Mouse (Mus musculus) cortical plate, adult 2 months (tissue): Measurements from ENCODE around the gene Cyba. TPM values are rescaled to one million over a fixed set of nuclear protein-coding genes. Genes with fewer than 3 reads are reported as not detected.

Experiments used
- H3K27ac ChIP-seq: fragments of 200-500 bp; 2 replicates; pipeline ENCODE4 v1.5.1; 2012; ENCODE audit warnings: low read length, control low read depth, inconsistent platforms; ENCODE audit not compliant: insufficient read depth
- H3K4me1 ChIP-seq: fragments of 200-500 bp; 2 replicates; pipeline ENCODE4 v1.6.1; 2011; ENCODE audit warnings: low read length; ENCODE audit not compliant: control insufficient read depth, insufficient read depth
- H3K4me3 ChIP-seq: fragments of 200-500 bp; 2 replicates; pipeline ENCODE4 v1.5.1; 2011; ENCODE audit warnings: mild to moderate bottlenecking, low read length, control low read depth; ENCODE audit not compliant: insufficient read depth
- CTCF ChIP-seq: fragments of 200-500 bp; IDR thresholded peaks from 2 replicates; pipeline ENCODE4 v1.5.1; 2011; ENCODE audit warnings: mild to moderate bottlenecking, control low read depth, low read length; ENCODE audit not compliant: insufficient read depth; ENCODE audit errors: extremely low read depth
- POLR2A ChIP-seq: fragments of 200-500 bp; IDR thresholded peaks from 2 replicates; pipeline ENCODE4 v1.6.1; 2011; ENCODE audit warnings: mild to moderate bottlenecking, low read length, control low read depth; ENCODE audit not compliant: insufficient read depth; ENCODE audit errors: extremely low read depth
- polyA plus RNA-seq: library from polyadenylated mRNA; depleted of rRNA; stranded (reverse); fragments of >200 nt; gene quantifications from 2 replicates; pipeline ENCODE4 v1.2.3, GENCODE M21; 2012

Gene Cyba
- polyA plus RNA-seq, 1 experiment = 19.8 TPM

DNA sequence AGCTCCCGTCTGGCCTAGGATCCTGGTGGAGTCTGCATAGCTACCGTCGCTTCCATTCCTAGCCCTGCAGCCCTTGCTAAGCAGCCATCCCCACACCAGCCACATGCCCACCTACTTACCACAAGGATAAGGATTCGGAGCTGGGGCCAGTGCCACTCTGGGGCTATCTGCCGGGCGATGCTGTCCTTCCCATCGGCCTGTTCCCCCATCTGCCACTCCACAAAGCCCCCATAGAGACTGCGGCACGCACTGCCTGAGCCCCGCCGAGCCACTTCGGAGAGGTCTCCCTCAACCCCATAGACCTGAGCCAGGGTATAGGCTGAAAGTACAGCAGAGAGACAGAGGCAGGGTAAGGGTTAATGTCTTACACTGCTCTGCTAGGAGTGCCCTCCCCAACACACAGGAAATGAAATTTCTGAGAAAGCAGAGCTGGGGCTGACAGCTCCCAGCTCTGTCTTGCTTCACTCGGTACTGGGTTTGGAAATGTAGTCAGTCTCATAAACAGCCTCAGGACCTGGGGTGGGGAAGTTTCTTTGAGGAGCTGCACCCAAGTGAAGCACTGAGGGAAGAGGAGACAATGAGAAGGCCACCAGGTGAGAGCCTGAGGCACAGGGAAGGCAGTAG, 5.1 kb upstream of the Cyba start:
- H3K27ac ChIP-seq = no peak overlapping the region
- no peaks in the 10 kb centered on the region for H3K4me1 ChIP-seq
- TF ChIP-seq CTCF = no peak
- no peak for TF ChIP-seq POLR2A
- H3K4me3 ChIP-seq = no peak overlapping the region

DNA sequence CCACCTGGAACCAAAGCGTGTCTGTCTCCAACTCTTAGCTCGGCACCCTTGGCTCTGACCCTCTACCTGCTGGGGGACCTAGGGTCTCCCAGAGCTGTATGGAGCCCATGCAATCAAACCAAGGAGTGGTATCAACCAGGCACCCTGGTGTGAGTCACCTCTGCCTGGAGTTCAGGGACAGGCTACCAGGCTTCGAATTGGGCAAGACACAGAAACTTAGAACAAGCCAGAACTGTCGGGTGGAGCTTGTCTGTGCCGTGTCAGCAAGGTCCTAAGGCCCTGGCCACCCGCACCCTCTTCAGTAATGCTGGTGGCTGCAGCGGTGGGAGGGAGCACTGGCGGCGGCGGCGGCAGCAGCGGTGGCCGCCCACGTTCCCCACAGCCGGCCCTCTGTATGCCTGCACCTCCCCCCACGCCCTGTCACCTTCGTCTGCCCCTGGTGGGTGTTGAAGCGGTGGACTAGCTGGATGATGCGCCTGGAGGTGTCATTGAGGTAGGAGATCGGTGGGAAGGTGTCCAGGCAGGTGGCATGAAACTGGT, 3.9 kb upstream of the Cyba start:
- no peak overlapping the region for H3K4me3 ChIP-seq
- H3K27ac ChIP-seq = no peak overlapping the region
- TF ChIP-seq CTCF (no peak), POLR2A (no peak)
- H3K4me1 ChIP-seq = no peaks in the 10 kb centered on the region

DNA sequence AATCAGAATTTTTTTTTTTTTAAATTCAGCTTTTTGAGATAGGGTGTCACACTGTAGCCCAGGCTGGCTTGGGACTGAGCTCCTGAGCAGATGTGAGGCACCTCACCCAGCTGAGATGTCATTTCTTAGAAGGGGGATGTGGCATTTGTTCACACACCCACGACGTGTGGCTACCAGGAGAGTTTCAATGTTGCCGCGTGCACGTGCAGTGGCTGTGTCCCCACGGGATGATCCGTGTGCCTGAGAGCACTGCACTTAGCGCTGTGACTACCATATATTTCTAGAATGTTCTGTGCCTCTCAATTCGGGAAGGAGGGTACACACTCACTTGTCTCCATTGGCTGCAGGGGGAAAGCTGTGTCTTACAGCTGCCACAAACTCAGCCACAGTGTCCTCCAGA, 3.4 kb upstream of the Cyba start:
- TF ChIP-seq CTCF (no peak), POLR2A (no peak)
- Histone ChIP-seq H3K4me3 (no peak overlapping the region), H3K4me1 (no peaks in the 10 kb centered on the region), H3K27ac (no peak overlapping the region)

DNA sequence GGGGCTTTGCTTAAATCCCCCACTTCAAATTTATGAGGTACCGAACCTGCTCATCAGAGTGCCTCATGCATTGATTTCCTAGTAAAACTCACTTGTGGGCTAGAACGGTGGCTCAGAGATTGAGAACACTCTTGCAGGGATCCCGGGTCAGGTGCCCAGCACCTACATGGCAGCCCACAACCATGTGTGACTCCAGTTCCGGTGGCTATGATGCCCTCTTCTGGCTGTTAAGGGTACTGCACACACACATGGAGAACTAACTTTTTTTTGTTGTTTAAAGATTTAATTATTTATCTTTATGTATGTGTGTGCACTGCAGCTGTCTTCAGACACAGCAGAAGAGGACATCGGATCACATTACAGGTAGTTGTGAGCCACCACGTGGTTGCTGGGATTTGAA, 2.6 kb upstream of the Cyba start:
- H3K4me3 ChIP-seq = no peak overlapping the region
- no peaks in the 10 kb centered on the region for H3K4me1 ChIP-seq
- no peak for TF ChIP-seq POLR2A
- TF ChIP-seq CTCF = peak; percentile 24; the same call in 1 of the 2 replicates
- no peak overlapping the region for H3K27ac ChIP-seq

DNA sequence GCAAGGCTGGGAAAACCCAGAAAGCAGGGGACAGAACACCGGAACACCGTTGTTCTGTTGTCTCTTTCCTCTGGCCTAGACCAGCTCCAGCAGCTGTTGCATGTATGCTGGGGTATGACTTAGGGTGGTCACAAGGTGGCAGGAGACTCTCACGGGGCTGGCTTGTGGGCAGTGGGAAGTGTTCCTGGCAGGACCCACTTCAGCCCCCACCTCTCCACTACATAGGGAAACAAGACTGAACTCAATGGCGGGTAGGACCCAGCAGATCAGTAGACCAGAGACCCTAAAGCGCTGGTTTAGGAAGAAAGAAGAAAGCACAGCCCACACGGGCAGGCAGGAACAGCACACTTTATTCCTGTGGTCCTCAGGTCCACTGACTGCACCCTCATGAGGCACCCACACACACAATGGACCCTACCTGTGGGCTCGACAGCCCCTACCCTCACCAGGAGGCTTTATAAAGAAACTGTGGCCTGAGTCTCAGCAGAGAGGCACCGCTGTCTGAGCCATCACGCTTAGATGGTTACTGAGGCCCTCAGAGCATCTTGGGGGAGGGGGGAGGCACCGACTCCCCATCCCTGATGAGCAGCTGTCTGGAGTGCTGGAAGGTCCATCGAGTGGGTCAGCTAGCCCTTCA, 657 bp upstream of the Cyba start:
- Histone ChIP-seq H3K4me1 (no peaks in the 10 kb centered on the region), H3K4me3 (no peak overlapping the region), H3K27ac (no peak overlapping the region)
- no peak for TF ChIP-seq CTCF
- no peak for TF ChIP-seq POLR2A

DNA sequence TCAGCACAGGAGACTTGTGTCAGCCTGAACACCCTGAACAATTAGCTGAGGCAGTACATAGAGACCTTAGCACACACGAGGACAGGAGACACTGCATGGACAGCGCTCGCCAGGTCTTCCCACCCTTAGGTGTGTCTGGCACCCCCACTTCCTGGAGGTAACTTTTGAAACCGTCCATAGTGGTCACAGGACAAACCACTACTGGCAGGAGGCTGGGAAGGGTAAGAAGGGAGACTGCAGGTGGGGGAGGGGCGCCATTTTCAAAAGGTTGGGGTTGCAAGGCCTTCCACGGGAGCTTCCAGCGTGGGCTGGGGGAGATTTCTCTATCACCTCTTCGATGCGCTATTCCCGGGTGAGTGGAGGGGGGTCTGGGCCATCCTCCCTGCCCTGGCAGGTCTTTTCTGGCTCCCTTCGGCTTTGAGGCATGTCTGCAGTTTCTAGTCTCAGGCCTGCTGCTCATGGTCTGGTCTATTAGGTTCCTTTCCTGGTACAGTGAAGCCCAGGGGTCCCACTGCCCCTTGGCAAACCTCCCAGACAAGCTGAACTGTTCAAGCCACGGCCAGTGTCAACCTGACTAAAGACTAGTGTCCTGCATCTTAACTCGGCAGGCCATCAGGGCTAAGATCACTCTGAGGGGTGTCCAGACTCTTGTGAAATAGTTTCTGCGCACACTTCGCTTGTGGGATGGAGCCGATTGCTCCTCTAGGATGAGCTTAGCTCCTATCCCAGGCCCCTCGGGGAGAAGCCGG, 862 bp downstream of the Cyba start:
- TF ChIP-seq POLR2A = no peak
- no peak overlapping the region for H3K27ac ChIP-seq
- H3K4me3 ChIP-seq = peak overlapping the region; percentile 24; the same call in 1 of the 2 replicates

GRCm38 (mm10) chr8:122430646-122431045, 2.1 kb downstream of the Cyba start:
- Histone ChIP-seq H3K4me3 (no peak overlapping the region), H3K27ac (no peak overlapping the region), H3K4me1 (no peaks in the 10 kb centered on the region)
- TF ChIP-seq POLR2A (no peak), CTCF (no peak)

More for the DNA sequence above, 862 bp downstream of the Cyba start:
- H3K4me1 ChIP-seq = no peaks in the 10 kb centered on the region

DNA sequence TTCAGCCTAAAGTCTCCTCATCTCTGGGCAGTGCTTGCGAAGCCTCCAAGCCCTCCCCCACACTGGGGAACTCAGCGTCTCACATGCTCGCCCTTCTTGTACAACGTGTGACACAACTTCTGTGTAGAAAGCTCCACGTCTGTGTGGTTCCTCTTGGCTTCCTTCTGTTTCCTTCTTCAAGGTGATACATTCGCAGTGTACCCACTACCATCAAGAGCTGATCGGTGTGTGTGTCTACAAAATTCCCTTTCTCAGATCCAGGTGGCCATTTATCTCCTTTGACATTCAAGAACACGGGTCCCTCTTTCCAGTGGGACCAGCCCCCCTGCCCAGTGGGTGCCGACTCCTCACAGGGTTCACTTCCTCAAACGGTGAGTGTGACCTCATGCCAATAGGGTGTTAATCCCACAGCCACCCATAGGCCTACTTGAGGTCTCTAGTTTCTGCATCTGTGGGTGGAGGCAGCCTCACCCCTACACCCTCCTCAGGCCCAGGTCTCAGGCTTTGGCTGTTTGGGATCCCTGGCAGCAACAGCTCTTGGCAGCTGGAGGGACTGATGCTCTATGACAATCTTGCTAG, 2.6 kb downstream of the Cyba start:
- no peaks in the 10 kb centered on the region for H3K4me1 ChIP-seq
- no peak overlapping the region for H3K4me3 ChIP-seq
- H3K27ac ChIP-seq = no peak overlapping the region
- TF ChIP-seq POLR2A = no peak
- TF ChIP-seq CTCF = no peak

DNA sequence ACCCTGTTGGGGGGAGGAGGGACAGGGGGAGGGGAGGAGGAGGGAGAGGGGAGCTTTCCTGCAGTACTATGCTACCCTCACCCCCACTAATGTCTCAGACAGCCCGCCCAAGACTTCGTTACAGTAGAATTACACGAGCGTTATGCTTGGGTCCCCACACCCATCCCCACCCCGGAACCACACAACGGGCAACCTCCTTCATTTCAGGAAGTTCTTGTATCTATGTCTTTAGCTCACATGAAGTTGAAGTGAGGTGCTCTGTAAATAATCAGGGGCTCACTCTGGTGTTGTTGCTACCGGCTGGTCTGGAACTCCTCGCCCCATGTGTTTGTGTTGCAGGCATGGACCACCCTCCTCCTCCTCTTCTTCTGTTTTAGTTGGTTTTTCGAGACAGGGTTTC, 4.6 kb downstream of the Cyba start:
- H3K4me1 ChIP-seq = no peaks in the 10 kb centered on the region
- H3K4me3 ChIP-seq = no peak overlapping the region
- TF ChIP-seq CTCF (no peak), POLR2A (no peak)
- H3K27ac ChIP-seq = no peak overlapping the region
